Comparison of ENCODE assay signal across 8 mouse cellular contexts in genomic region chr1:23921711-23922529, GRCm38 (mm10). TPM values are rescaled to one million over a fixed set of nuclear protein-coding genes. Genes with fewer than 3 reads are reported as not detected.
DNase-seq lines count a peak whose midpoint lies in the region; ATAC-seq and TF ChIP-seq lines count a peak whose summit lies in the region.

TSS of gene Smap1 (minus strand) at chr1:23922317.

- peak; percentile 80 for DNase-seq in brain, embryonic 18.5 days (ENCODE audit: low read depth, low spot score)
- peak; percentile 61 for DNase-seq in liver, adult 2 months (ENCODE audit: extremely low read depth, low read depth, low spot score)
- DNase-seq in spleen, postnatal 36 days (ENCODE audit: low spot score in 2 of 2), result peak; percentile 77

- H3K79me2 ChIP-seq in C2C12 (ENCODE audit: control insufficient read depth, insufficient read depth), result peaks cover 49% of the 10 kb centered on the region
- H3K79me2 ChIP-seq in liver, adult 2 months (ENCODE audit: control insufficient read depth, insufficient read depth, low read length), result peaks cover 15% of the 10 kb centered on the region

- H3K4me1 ChIP-seq in heart, embryonic 12.5 days (replicated peaks), result peaks cover 18% of the 10 kb centered on the region
- peaks cover 18% of the 10 kb centered on the region for H3K4me1 ChIP-seq in kidney, embryonic 16.5 days (ENCODE audit: insufficient read depth, low read length)
- peaks cover 10% of the 10 kb centered on the region for H3K4me1 ChIP-seq in liver, adult 2 months (ENCODE audit: control insufficient read depth, insufficient read depth, low read length)

- peak within 1 kb of the TSS; percentile 91 for H3ac ChIP-seq in C2C12 (ENCODE audit: control insufficient read depth, insufficient read length, low read depth)

- H3K36me3 ChIP-seq in C2C12 (ENCODE audit: control insufficient read depth, insufficient read depth), result no peaks in the 10 kb centered on the region
- H3K36me3 ChIP-seq in heart, embryonic 12.5 days, result no peaks in the 10 kb centered on the region
- no peaks in the 10 kb centered on the region for H3K36me3 ChIP-seq in kidney, embryonic 16.5 days (ENCODE audit: insufficient read depth, low read length)
- H3K36me3 ChIP-seq in liver, adult 2 months (ENCODE audit: control insufficient read depth, insufficient read depth, low read length), result no peaks in the 10 kb centered on the region

- WGBS in heart, embryonic 12.5 days, result 2% methylated on average over 111 of the region's 113 CpGs
- under 1% methylated on average over 71 of the region's 113 CpGs for WGBS in kidney, embryonic 16.5 days
- WGBS in liver, adult 2 months, result under 1% methylated on average over 112 of the region's 113 CpGs

- TF ChIP-seq POLR2A in liver, adult 2 months (IDR thresholded peaks at IDR 0.05; ENCODE audit: extremely low read depth, insufficient read depth, low read length), result 0 out of 2 replicates have a peak, but pooled peaks have one; percentile 31

- peak within 1 kb of the TSS; percentile 85 for H3K4me2 ChIP-seq in heart, embryonic 12.5 days
- peak within 1 kb of the TSS; percentile 76 for H3K4me2 ChIP-seq in kidney, embryonic 16.5 days (replicated peaks; ENCODE audit: low read depth, low read length)

- H3K9ac ChIP-seq in heart, embryonic 12.5 days, result peak within 1 kb of the TSS; percentile 93
- H3K9ac ChIP-seq in kidney, embryonic 16.5 days (replicated peaks; ENCODE audit: low read length), result peak within 1 kb of the TSS; percentile 94
- H3K9ac ChIP-seq in liver, adult 2 months (ENCODE audit: low read depth, low read length), result peak within 1 kb of the TSS; percentile 88

- peaks cover 37% of the 10 kb centered on the region for H3K79me3 ChIP-seq in C2C12 (ENCODE audit: low read depth)

- H3K9me3 ChIP-seq in heart, embryonic 12.5 days (replicated peaks), result peaks cover 10% of the 10 kb centered on the region; the same call in 1 of the 2 replicates
- peaks cover 11% of the 10 kb centered on the region; the same call in 1 of the 2 replicates for H3K9me3 ChIP-seq in kidney, embryonic 16.5 days (ENCODE audit: low read length)

- H3K4me3 ChIP-seq in C2C12 (ENCODE audit: insufficient read depth, poor library complexity, severe bottlenecking), result peak within 1 kb of the TSS; percentile 74
- peak within 1 kb of the TSS; percentile 92 for H3K4me3 ChIP-seq in heart, embryonic 12.5 days
- peak within 1 kb of the TSS; percentile 95 for H3K4me3 ChIP-seq in kidney, embryonic 16.5 days (ENCODE audit: low read length)
- peak within 1 kb of the TSS; percentile 68 for H3K4me3 ChIP-seq in liver, adult 2 months (ENCODE audit: insufficient read depth, low read depth, low read length)

- TF ChIP-seq CTCF in C2C12 (IDR thresholded peaks at IDR 0.05; ENCODE audit: control insufficient read depth, insufficient read depth, insufficient read length), result no peak
- TF ChIP-seq CTCF in liver, adult 2 months (IDR thresholded peaks at IDR 0.05; ENCODE audit: low read depth, low read length), result no peak

- H3K27me3 ChIP-seq in C2C12 (ENCODE audit: control insufficient read depth, insufficient read depth, insufficient read length), result no peaks in the 10 kb centered on the region
- H3K27me3 ChIP-seq in heart, embryonic 12.5 days (replicated peaks), result no peaks in the 10 kb centered on the region
- H3K27me3 ChIP-seq in kidney, embryonic 16.5 days (ENCODE audit: insufficient read depth, low read length), result no peaks in the 10 kb centered on the region
- H3K27me3 ChIP-seq in liver, adult 2 months (ENCODE audit: control insufficient read depth, insufficient read depth, low read length), result no peaks in the 10 kb centered on the region

- peak; percentile 86 for ATAC-seq in erythroid progenitor cell, adult 5-6 weeks (replicated peaks; ENCODE audit: low FRiP score, poor library complexity, severe bottlenecking)
- ATAC-seq in heart, embryonic 12.5 days (ENCODE audit: insufficient number of reproducible peaks, low FRiP score), result peak; percentile 93
- ATAC-seq in kidney, embryonic 16.5 days (ENCODE audit: low FRiP score, low TSS enrichment), result peak; percentile 95
- peak; percentile 52 for ATAC-seq in monocyte, adult 5-6 weeks (replicated peaks; ENCODE audit: insufficient number of reproducible peaks, low FRiP score, low TSS enrichment, poor library complexity, severe bottlenecking)

- peak within 1 kb of the TSS; percentile 97 for H3K27ac ChIP-seq in heart, embryonic 12.5 days (ENCODE audit: poor library complexity, severe bottlenecking)
- H3K27ac ChIP-seq in kidney, embryonic 16.5 days (ENCODE audit: low read length), result peak within 1 kb of the TSS; percentile 98
- H3K27ac ChIP-seq in liver, adult 2 months (replicated peaks; ENCODE audit: insufficient read depth, low read depth, low read length), result peak within 1 kb of the TSS; percentile 77

TF ChIP-seq in C2C12, 6 proteins besides CTCF, POLR2A, EP300 and RAD21:
- TF ChIP-seq MYOG (IDR thresholded peaks at IDR 0.05; ENCODE audit: control insufficient read depth, extremely low read depth, insufficient read length), result no peak
- TF ChIP-seq USF1 (IDR thresholded peaks at IDR 0.05; ENCODE audit: low read depth), result no peak
- no peak for TF ChIP-seq MYOD1 (IDR thresholded peaks at IDR 0.05; ENCODE audit: control insufficient read depth, insufficient read length, low read depth)
- peak; percentile 93 for TF ChIP-seq MAX (IDR thresholded peaks at IDR 0.05)
- no peak for TF ChIP-seq CEBPB (IDR thresholded peaks at IDR 0.05; ENCODE audit: low read depth)
- TF ChIP-seq FOSL1 (IDR thresholded peaks at IDR 0.05; ENCODE audit: insufficient read depth, low read length, poor library complexity, severe bottlenecking), result no peak

RNA-seq across cellular contexts. Expression of gene Smap1, which starts in this region (rescaled TPM):
- 23.0 TPM for polyA plus RNA-seq in C2C12 (2012; fragmentation: generic; extraction: Trizol)
- total RNA-seq in erythroid progenitor cell, adult 5-6 weeks (2015; ENCODE audit: low replicate concordance), result 320 and 322 TPM in 2 replicates
- 212 and 220 TPM in 2 replicates for total RNA-seq in erythroid progenitor cell, adult 5-6 weeks (2017; ENCODE audit: low replicate concordance)
- 47.2 and 48.4 TPM in 2 replicates for polyA plus RNA-seq in heart, embryonic 12.5 days (2016; fragmentation: Nextera tagmentation; extraction: Ambion mirVana)
- 22.2 and 28.0 TPM in 2 replicates for polyA plus RNA-seq in kidney, embryonic 16.5 days (2015; fragmentation: Nextera tagmentation; extraction: Ambion mirVana)
- 11.2 and 18.4 TPM in 2 replicates for total RNA-seq in liver, adult 2 months (2014; rRNA removed)
- 14.4 and 19.1 TPM in 2 replicates for polyA plus RNA-seq in liver, adult 2 months (2012; rRNA removed)
- total RNA-seq in monocyte, adult 5-6 weeks (2017), result 35.8 to 55.2 TPM (median 38.6 TPM) in 3 replicates

Comparison
In these comparisons a context has a peak if more than half of its experiments do, and no peak if none do; other contexts are left out.
1. Peak in every context shown above with its lines: DNase-seq, ATAC-seq, H3K4me3 ChIP-seq and H3K27ac ChIP-seq.